Mouse (Mus musculus) adipocyte (in vitro differentiated cells): Measurements from ENCODE around the gene Ankrd66.
"Not testable (repeated sequence)": the region's sequence is repeated elsewhere in the genome, so short reads cannot be mapped to it uniquely, and the experiment has no call there.

ENCODE experiments used
- DNase-seq: peaks from one replicate; pipeline ENCODE4 v3.0.0-alpha.2; 2016; ENCODE audit warnings: low spot score

Gene Ankrd66

GRCm38 (mm10) chr17:43536841-43537240 is 6.6 kb downstream of the Ankrd66 start:
- DNase-seq: not testable (repeated sequence)

- no peak for DNase-seq
Observed at GRCm38 (mm10) chr17:43534362-43535222, 8.8 kb downstream of the Ankrd66 start.

GRCm38 (mm10) chr17:43531192-43531591 is 12.2 kb downstream of the Ankrd66 start:
- no peak for DNase-seq

DNA sequence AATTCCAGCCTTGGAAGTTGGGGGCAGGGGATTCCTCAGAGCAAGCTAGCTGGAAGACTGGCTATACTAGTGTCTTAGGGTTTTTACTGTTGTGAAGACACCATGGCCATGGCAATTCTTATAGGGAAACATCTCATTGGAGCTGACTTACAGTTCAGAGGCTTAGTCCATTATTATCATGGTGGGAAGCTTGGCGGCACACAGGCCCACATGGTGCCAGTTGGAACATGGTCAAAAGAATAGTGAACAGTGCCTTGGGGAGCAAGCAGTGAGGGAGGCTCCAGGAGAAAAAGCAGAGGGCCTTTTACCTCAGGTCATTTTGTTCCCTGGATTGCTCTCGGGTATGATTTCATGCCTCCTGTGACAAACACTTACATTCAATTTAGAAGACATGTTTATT is 12.9 kb downstream of the Ankrd66 start:
- no peak for DNase-seq

DNA sequence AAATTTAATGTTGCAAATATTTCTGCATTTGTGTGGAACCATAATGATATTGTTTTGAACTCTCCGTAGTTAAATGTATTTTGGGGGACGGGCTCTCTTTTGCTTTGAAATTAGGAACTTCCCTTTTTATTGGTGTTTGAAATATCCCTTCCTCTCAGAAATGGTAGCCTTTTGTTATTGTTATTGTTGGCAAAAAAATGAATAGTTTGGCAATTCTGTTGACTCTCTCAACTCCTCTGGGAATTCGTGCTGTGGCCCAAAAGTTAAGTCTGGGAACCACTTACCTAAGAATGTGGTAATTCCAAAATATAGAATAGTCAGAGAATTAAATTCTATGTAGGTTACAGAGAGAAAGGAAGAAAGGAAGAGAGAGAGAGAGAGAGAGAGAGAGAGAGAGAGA is 23.3 kb downstream of the Ankrd66 start:
- peak; percentile 74 for DNase-seq

GRCm38 (mm10) chr17:43518644-43519409 is 24.6 kb downstream of the Ankrd66 start:
- DNase-seq: peak; percentile 91

DNA sequence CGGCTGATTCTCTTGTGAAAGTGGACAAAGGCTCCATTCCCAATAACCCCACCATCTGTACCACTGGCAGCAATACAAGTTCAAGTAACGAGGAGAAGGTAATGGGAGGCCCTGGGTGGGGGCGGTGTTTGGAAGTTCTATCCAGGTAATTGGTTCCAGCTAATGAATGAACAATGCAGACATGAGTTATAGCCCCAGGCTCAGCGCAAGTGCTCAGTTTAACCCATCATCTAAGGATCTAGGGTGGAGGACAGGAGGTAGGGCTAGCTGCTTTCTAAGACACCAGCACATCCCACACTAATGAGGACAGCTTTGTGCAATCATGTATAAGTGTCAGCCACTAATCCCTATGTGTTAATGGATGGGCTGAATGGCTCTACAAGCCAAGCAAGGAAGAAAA is 32.7 kb downstream of the Ankrd66 start:
- no peak for DNase-seq

DNA sequence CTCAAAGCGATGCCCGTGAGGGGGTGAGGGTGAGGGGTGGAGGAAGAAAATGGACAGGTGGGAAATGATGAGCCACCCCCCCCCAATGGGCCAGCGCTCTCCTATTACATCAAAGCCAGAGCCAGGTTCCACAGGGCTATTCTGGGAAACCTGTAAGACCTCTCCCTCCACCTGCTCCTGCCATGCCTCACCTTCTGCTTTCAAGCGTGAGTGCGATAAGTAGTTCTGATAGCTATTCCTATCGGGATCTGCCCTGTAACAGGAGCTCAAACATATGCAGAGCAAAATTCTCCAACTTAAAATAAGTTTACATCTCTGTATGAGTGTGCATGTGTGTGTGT is 38.9 kb downstream of the Ankrd66 start:
- DNase-seq: no peak

GRCm38 (mm10) chr17:43503861-43504593 is 39.4 kb downstream of the Ankrd66 start:
- DNase-seq: no peak

- no peak for DNase-seq
Observed at GRCm38 (mm10) chr17:43502592-43502991, 40.8 kb downstream of the Ankrd66 start, which contains the start of gene Mep1a. Gene Mep1a, minus strand, starts transcription at chr17:43502812.

DNA sequence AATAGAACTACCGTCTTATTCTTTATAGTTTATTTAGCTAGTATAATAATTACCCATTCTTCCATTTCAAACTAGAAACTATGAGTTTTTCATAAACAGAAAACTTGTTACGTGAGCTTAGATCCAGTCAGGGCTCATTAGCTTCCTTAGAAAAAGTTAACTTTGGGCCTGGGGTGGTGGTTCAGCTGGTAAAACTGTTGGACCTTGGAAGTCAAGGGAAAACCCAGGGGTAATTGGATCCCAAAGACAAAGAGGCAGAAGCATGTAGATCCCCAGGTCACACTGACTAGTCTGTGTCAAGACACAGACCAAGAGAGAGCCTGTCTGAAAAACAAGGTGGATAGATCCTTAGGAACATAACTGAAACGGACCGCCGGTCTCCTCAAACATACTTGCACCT is 41.8 kb downstream of the Ankrd66 start:
- DNase-seq: no peak

DNA sequence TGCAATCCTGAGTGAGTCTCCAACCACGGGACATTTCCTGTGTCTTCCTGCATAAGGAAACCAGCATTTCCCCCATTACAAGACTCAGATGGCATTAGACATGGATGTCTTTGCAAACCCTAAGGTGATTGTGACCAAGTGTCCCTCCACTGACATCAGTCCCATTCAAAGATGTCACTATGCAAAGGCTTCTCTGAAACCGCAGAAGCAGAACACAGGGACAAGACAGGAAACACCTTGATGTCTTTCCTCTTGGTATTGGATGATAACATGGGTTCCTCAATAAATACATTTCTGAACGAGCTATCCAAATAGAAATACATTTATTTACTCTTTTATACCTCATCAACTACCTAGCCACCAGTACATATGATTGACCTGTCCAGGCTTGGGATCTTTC is 42.2 kb downstream of the Ankrd66 start:
- no peak for DNase-seq

DNA sequence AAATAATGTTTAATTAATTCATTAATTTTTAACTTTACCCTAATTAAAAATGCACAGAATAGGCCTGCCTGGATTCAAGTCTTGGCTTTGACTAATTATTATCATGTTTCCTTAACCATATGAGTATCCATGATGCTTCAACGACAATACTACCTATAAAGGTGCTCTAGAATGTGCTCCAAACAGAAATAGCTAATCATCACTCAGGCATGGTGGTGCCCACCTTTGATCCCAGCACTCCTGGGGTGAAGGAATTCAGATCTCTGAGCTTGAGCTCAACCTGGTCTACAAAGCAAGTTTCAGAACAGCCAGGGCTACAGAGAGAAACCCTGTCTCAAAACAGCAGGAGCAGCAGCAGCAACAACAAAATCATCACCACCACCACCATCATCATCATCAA is 42.9 kb downstream of the Ankrd66 start:
- DNase-seq: no peak

GRCm38 (mm10) chr17:43497521-43497920 is 45.9 kb downstream of the Ankrd66 start:
- no peak for DNase-seq

DNA sequence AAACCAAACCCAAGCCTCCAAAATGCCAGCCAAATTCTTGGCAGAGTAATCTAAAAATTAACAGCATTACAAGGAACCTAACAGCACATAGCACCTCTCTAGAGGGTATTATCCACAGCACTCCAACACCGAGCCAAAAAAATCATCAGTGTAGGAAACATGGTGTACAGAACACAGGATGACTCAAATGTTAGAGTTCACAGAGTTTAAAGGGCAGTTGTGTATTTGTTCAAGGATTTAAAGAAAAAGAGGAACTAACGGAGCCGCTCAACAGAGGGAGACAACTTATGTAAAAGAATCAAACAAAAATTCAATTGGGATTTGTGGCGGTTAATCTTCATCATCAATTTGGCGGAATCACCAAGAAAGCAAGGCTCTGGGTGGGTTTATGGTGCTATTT is 47.9 kb downstream of the Ankrd66 start:
- DNase-seq: no peak

GRCm38 (mm10) chr17:43490371-43490770 is 53.1 kb downstream of the Ankrd66 start:
- not testable (repeated sequence) for DNase-seq

DNA sequence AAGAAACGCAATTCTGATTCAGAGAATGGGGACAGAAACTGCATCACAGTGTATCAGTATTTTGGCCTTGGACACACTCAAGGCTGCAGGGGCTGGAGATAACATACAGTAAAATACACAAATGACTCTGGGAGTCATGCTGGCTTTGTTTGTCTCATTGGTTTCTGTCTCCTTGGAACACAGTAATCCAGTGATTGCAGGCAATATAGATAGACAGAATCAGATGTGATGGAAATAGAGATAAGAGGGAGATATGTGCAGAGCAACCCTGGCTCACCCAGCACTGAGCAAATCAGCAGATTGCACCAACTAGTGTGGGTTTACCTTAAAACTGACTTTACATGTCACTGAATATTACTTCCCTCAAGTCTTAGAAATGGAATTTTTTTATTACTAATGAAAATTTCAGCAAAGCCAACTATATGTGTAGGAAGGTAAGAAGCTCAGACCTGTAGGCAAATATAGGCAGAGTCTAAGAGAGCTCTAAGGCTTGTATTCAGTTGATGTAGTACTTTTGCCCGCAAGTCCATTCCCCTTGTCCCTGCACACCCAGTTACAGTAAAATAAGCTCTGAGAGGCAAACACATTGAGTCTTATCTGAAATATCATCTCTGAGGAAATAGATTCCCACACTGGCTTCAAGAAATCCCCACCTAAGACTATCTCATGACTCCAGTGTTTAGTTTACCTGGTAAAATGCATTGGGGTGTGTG is 54.8 kb downstream of the Ankrd66 start:
- DNase-seq: no peak

GRCm38 (mm10) chr17:43485982-43486381 is 57.5 kb downstream of the Ankrd66 start:
- no peak for DNase-seq
